Mouse (Mus musculus): ENCODE data around the gene Spred2. TPM values are rescaled to one million over a fixed set of nuclear protein-coding genes. Genes with fewer than 3 reads are reported as not detected.
A peak's percentile ranks its signal among the peaks of the same experiment; 100 is the strongest.

Spred2 gene
- polyA plus RNA-seq, 1 experiment from 2014 or later, result 4.1 TPM

DNA sequence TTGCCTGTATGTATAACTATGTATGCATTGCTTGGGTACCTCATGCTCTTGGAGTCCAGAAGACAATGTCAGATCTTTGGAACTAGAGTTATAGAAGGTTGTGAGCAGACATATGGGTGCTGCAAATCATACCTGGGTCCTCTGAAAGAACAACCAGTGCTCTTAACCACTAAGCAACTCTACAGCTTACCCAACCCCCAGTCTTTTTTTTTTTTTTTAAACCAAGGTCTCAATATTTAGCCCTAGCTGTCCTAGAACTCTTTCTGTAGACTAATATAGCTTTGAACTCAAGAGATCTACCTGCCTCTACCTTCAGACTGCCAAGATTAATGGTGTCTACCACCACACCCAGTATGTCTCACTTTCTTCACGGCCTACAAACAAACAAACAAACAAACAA lies 2.5 kb upstream of the Spred2 start:
- H3K9ac ChIP-seq (ENCODE audit: low read length), result no peak overlapping the region
- peaks cover 26% of the 10 kb centered on the region for H3K4me1 ChIP-seq (ENCODE audit: control insufficient read depth, insufficient read depth, low read length)
- no peak for ATAC-seq (replicated peaks; ENCODE audit: extremely low read depth, insufficient read depth, low FRiP score)
- 78% methylated on average over 1 of the region's 1 CpGs for WGBS
- H3K27me3 ChIP-seq (ENCODE audit: control insufficient read depth, insufficient read depth, low read length), result no peaks in the 10 kb centered on the region
- H3K9me3 ChIP-seq (replicated peaks; ENCODE audit: control insufficient read depth, low read length), result no peaks in the 10 kb centered on the region
- H3K4me2 ChIP-seq (ENCODE audit: low read depth, low read length), result no peak overlapping the region
- no peak overlapping the region for H3K27ac ChIP-seq (ENCODE audit: low read length)
- H3K4me3 ChIP-seq (ENCODE audit: low read length), result no peak overlapping the region
- no peaks in the 10 kb centered on the region for H3K36me3 ChIP-seq (ENCODE audit: control insufficient read depth, insufficient read depth)

DNA sequence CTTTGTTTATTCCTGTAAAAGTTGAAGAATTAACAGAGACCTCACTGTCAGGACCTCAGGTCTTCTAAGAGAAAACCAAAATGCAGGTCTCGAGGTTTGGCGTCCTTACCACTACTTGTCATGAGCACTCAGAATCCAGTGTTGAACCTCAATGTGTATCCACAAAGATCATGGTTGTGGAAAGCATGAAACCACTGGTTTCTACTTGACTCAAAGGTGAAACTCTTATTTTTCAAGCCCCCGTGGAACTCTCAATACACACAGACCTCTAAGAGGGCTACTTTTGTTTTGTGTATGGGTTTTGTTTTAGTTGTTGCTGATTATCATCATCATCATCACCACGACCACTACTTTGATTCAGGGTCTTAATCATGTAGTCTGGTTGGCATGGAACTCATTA lies 2.0 kb upstream of the Spred2 start:
- H3K27me3 ChIP-seq (ENCODE audit: control insufficient read depth, insufficient read depth, low read length), result no peaks in the 10 kb centered on the region
- H3K27ac ChIP-seq (ENCODE audit: low read length), result no peak overlapping the region
- 95% methylated on average over 4 of the region's 4 CpGs for WGBS
- ATAC-seq (replicated peaks; ENCODE audit: extremely low read depth, insufficient read depth, low FRiP score), result no peak
- no peaks in the 10 kb centered on the region for H3K36me3 ChIP-seq (ENCODE audit: control insufficient read depth, insufficient read depth)
- no peak overlapping the region for H3K4me3 ChIP-seq (ENCODE audit: low read length)
- no peaks in the 10 kb centered on the region for H3K9me3 ChIP-seq (replicated peaks; ENCODE audit: control insufficient read depth, low read length)
- no peak overlapping the region for H3K4me2 ChIP-seq (ENCODE audit: low read depth, low read length)
- no peak overlapping the region for H3K9ac ChIP-seq (ENCODE audit: low read length)
- peaks cover 25% of the 10 kb centered on the region for H3K4me1 ChIP-seq (ENCODE audit: control insufficient read depth, insufficient read depth, low read length)

DNA sequence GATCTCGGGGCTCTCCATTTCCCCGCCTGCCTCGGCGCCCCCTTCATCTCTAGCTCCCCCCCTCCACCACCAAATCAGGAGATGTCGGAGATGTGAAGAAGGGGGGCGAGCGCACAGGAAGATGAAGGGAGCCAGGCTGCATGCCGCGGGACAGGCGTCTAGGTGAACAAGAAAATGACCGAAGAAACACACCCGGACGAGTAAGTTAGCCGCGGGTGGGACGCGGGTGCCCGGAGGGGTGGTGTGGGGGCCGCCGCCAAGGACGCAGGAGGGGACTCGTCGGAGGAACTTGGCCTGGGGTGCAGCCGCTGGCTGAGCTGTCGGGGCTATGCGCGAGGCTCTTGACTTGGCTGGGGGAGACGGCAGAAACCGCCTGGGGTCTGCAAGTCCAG lies 578 bp downstream of the Spred2 start:
- peak overlapping the region; percentile 96 for H3K27ac ChIP-seq (ENCODE audit: low read length)
- H3K4me3 ChIP-seq (ENCODE audit: low read length), result peak overlapping the region; percentile 88
- ATAC-seq (replicated peaks; ENCODE audit: extremely low read depth, insufficient read depth, low FRiP score), result peak; percentile 3; the same call in 1 of the 2 replicates
- H3K27me3 ChIP-seq (ENCODE audit: control insufficient read depth, insufficient read depth, low read length), result no peaks in the 10 kb centered on the region
- peak overlapping the region; percentile 90 for H3K4me2 ChIP-seq (ENCODE audit: low read depth, low read length)
- peaks cover 18% of the 10 kb centered on the region for H3K4me1 ChIP-seq (ENCODE audit: control insufficient read depth, insufficient read depth, low read length)
- under 1% methylated on average over 29 of the region's 29 CpGs for WGBS
- H3K9ac ChIP-seq (ENCODE audit: low read length), result peak overlapping the region; percentile 89
- H3K36me3 ChIP-seq (ENCODE audit: control insufficient read depth, insufficient read depth), result no peaks in the 10 kb centered on the region
- H3K9me3 ChIP-seq (replicated peaks; ENCODE audit: control insufficient read depth, low read length), result no peaks in the 10 kb centered on the region

DNA sequence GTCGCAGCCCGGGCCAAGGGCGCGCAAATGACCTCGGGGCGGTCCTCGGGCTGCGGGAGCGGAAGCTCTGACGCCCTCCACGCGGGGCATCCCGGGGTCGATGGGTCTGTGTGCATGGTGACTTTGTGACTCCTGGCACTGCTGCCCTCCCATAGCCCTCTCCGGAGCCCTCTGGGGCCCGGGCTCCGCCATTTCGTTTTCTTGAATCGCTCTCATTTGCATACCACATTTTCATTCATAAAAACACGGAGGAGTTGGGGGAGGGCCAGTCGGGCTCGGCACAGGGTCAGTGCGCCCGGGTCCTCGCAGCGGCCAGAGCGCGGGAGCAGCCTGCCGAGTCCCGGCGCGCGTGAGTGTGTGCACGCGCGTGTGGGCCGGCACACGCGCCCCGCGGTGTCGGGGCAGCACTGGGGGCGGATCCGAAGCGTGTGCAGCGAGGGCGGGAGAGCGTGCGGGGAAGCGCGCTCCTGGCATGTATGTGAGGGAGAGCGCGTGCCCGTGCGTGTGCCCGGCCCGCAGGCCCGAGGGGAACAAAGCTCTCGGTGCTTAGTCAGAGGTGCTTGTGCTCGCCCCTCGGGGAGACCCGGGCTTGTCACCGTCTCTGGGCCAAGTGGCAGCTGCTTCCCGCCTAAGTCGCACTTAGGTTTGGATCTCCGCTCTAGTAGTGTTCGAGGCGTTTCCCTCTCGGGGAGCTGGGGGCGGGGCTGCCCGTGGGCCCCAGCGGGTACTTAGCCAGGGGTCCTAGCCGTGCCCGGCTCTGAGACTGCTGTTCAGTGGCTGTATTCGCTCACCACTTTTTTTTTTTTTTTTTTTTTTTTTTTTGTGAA lies 1.2 kb downstream of the Spred2 start:
- under 1% methylated on average over 75 of the region's 75 CpGs for WGBS
- no peaks in the 10 kb centered on the region for H3K9me3 ChIP-seq (replicated peaks; ENCODE audit: control insufficient read depth, low read length)
- no peaks in the 10 kb centered on the region for H3K27me3 ChIP-seq (ENCODE audit: control insufficient read depth, insufficient read depth, low read length)
- H3K4me2 ChIP-seq (ENCODE audit: low read depth, low read length), result peak overlapping the region; percentile 90
- peak overlapping the region; percentile 96 for H3K27ac ChIP-seq (ENCODE audit: low read length)
- H3K36me3 ChIP-seq (ENCODE audit: control insufficient read depth, insufficient read depth), result no peaks in the 10 kb centered on the region
- H3K9ac ChIP-seq (ENCODE audit: low read length), result peak overlapping the region; percentile 89
- peak; percentile 39 for ATAC-seq (replicated peaks; ENCODE audit: extremely low read depth, insufficient read depth, low FRiP score)
- peaks cover 18% of the 10 kb centered on the region for H3K4me1 ChIP-seq (ENCODE audit: control insufficient read depth, insufficient read depth, low read length)
- H3K4me3 ChIP-seq (ENCODE audit: low read length), result peak overlapping the region; percentile 88

DNA sequence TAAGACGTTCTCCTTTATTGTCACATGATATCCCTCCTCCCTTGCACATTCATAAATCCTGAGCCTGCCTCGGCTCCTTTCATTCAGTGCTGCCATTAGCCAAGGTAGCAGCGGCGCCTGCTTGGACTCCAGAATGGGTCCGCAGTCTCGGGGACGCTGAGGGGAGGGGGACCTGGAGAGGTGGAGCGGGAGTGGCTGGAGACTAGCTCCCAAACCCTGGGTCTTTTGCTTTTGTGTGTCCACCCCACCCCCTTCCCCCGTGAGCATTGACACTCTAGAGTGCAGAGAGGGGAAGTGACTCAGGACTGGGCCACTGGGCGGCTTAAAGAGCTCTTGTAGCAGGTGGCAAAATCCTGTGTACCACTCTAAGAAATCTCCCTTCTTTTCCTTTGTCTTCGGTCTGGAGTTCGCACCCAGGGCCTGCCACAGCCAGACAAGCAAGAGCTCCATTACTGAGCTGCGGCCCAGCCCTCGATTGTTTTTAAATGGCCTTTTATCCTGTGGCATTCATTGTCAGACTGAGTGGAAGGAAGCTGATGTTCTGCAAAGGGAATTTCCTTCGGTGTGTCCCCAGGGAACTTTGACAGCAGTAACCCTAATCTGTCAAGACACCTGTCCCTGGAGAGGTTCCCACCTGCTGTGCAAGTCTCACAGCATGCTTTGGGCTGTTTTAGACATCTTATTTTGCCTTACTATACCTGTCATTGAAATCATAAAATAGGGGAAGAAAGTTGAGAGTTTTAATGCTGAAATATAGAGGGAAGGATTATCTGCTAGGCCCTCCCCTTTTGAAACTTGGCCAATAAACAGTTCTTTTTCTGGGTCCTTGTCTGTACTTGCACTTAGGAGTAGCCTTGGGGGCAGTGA lies 2.0 kb downstream of the Spred2 start:
- Histone ChIP-seq H3K36me3 (ENCODE audit: control insufficient read depth, insufficient read depth) (no peaks in the 10 kb centered on the region), H3K9me3 (replicated peaks; ENCODE audit: control insufficient read depth, low read length) (no peaks in the 10 kb centered on the region), H3K27me3 (ENCODE audit: control insufficient read depth, insufficient read depth, low read length) (no peaks in the 10 kb centered on the region), H3K27ac (ENCODE audit: low read length) (peak overlapping the region; percentile 96), H3K4me2 (ENCODE audit: low read depth, low read length) (peak overlapping the region; percentile 90), H3K4me1 (ENCODE audit: control insufficient read depth, insufficient read depth, low read length) (peaks cover 15% of the 10 kb centered on the region), H3K9ac (ENCODE audit: low read length) (peak overlapping the region; percentile 89), H3K4me3 (ENCODE audit: low read length) (peak overlapping the region; percentile 88)
- ATAC-seq (replicated peaks; ENCODE audit: extremely low read depth, insufficient read depth, low FRiP score), result no peak
- 7% methylated on average over 15 of the region's 15 CpGs for WGBS

DNA sequence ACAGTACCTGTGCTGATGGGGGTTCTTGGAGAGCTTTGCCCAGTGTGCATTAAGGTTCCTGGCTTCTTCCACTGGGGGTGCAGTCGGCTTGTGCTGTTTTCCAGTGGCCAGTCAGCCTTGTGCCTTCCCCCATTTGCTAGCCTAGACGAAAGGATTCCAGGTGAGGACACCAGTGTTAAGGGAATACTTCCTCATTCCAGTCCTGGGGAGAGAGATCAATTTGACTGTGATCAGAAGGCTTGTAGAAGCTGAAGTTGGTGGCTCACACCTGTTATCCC lies 2.6 kb downstream of the Spred2 start:
- Histone ChIP-seq H3K27ac (ENCODE audit: low read length) (no peak overlapping the region), H3K9ac (ENCODE audit: low read length) (no peak overlapping the region), H3K4me1 (ENCODE audit: control insufficient read depth, insufficient read depth, low read length) (peaks cover 15% of the 10 kb centered on the region), H3K9me3 (replicated peaks; ENCODE audit: control insufficient read depth, low read length) (no peaks in the 10 kb centered on the region), H3K27me3 (ENCODE audit: control insufficient read depth, insufficient read depth, low read length) (no peaks in the 10 kb centered on the region), H3K36me3 (ENCODE audit: control insufficient read depth, insufficient read depth) (no peaks in the 10 kb centered on the region), H3K4me2 (ENCODE audit: low read depth, low read length) (peak overlapping the region; percentile 90; the same call in 1 of the 2 replicates), H3K4me3 (ENCODE audit: low read length) (no peak overlapping the region)
- no peak for ATAC-seq (replicated peaks; ENCODE audit: extremely low read depth, insufficient read depth, low FRiP score)
- 70% methylated on average over 2 of the region's 2 CpGs for WGBS

DNA sequence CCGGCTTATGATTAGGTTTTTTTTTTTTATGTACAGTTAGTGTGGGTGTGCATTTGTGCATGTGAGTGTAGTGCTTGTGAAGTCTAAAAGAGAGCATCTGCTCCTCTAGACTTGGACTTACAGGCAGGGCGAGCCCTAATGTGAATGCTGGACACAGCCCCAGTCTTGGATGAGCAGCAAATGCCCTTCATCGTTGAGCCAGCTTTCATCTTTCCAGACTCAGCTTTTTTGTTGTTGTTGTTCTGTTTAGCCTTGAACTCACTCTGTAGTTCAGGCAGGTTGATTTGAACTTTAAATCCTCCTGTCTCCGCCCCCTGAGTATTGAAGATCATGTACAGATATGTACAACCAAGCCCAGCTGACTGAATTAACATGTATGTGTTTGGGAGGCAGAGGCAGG lies 4.5 kb downstream of the Spred2 start:
- Histone ChIP-seq H3K27me3 (ENCODE audit: control insufficient read depth, insufficient read depth, low read length) (no peaks in the 10 kb centered on the region), H3K36me3 (ENCODE audit: control insufficient read depth, insufficient read depth) (no peaks in the 10 kb centered on the region), H3K4me2 (ENCODE audit: low read depth, low read length) (no peak overlapping the region), H3K9ac (ENCODE audit: low read length) (no peak overlapping the region), H3K4me1 (ENCODE audit: control insufficient read depth, insufficient read depth, low read length) (peaks cover 19% of the 10 kb centered on the region), H3K4me3 (ENCODE audit: low read length) (no peak overlapping the region), H3K9me3 (replicated peaks; ENCODE audit: control insufficient read depth, low read length) (no peaks in the 10 kb centered on the region), H3K27ac (ENCODE audit: low read length) (no peak overlapping the region)
- 95% methylated on average over 4 of the region's 4 CpGs for WGBS
- no peak for ATAC-seq (replicated peaks; ENCODE audit: extremely low read depth, insufficient read depth, low FRiP score)

DNA sequence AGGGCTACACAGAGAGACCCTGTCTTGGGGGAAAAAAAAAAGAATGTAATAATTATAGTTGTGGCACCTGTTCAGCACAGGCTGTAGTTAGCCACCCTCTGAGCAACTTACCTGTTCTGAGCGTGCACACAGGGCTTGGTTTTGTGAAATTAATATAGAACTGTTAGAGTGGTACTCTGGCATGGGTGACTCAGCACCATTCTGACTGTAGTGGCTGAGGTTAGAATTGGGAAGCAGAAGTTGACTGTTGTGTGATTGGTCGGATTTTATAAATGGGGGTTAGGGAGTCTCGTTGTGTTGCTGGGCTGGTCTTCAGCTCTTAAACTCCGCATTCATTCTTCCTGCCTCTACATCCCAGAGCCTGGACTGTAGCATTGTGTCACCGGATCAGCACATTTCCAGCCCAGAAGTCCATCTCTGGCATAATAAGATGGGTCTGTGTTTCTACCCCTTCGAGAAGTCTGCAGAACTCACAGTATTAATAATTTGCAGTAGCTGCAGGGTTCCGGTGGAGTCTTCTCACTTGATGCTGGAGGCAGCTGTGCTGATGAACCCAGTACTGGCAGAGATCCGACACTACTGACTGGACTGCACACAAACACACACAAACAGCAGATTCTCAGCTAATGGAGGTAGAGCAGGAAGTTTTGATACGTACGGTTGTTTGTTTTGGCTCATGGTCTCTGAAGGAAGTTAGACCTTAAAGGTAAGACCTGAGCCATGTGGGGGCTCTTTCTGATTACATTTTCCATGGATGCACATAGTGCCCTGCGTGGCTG lies 5.1 kb downstream of the Spred2 start:
- Histone ChIP-seq H3K27me3 (ENCODE audit: control insufficient read depth, insufficient read depth, low read length) (no peaks in the 10 kb centered on the region), H3K27ac (ENCODE audit: low read length) (no peak overlapping the region), H3K36me3 (ENCODE audit: control insufficient read depth, insufficient read depth) (no peaks in the 10 kb centered on the region), H3K4me2 (ENCODE audit: low read depth, low read length) (no peak overlapping the region), H3K4me1 (ENCODE audit: control insufficient read depth, insufficient read depth, low read length) (peaks cover 19% of the 10 kb centered on the region), H3K9me3 (replicated peaks; ENCODE audit: control insufficient read depth, low read length) (no peaks in the 10 kb centered on the region), H3K4me3 (ENCODE audit: low read length) (no peak overlapping the region), H3K9ac (ENCODE audit: low read length) (no peak overlapping the region)
- ATAC-seq (replicated peaks; ENCODE audit: extremely low read depth, insufficient read depth, low FRiP score), result no peak
- WGBS, result 78% methylated on average over 11 of the region's 11 CpGs
